In genomic region chr5:115266787-115267468, GRCm38 (mm10) we compare ENCODE assay signal across 12 mouse cellular contexts. TPM values are rescaled to one million over a fixed set of nuclear protein-coding genes. Genes with fewer than 3 reads are reported as not detected.
DNase-seq lines count a peak whose midpoint lies in the region; ATAC-seq and TF ChIP-seq lines count a peak whose summit lies in the region.
"Had no signal": no experiment of that assay in that cellular context is flagged by ENCODE, and none has a peak within 500 bp of the region (broad histone marks: within the 10 kb centered on the region; RNA-seq: fewer than 3 reads in every experiment).

No protein-coding gene starts in this region.

- peak overlapping the region; percentile 61 for H3K4me2 ChIP-seq in liver, embryonic 11.5 days
- no peak overlapping the region for H3K4me2 ChIP-seq in forebrain, postnatal 0 days (ENCODE audit: low read depth)
- H3K4me2 ChIP-seq: hindbrain, embryonic 14.5 days; midbrain, embryonic 13.5 days had no signal

- H3K27ac ChIP-seq in gastrocnemius, adult 2 months, result peak overlapping the region; percentile 91
- H3K27ac ChIP-seq in liver, embryonic 11.5 days (ENCODE audit: low read depth, low read length), result peak overlapping the region; percentile 97
- H3K27ac ChIP-seq in forebrain, postnatal 0 days (ENCODE audit: low read depth, low read length), result no peak overlapping the region
- H3K27ac ChIP-seq: hindbrain, embryonic 14.5 days; midbrain, embryonic 13.5 days had no signal

- no peak for DNase-seq in gastrocnemius, adult 2 months
- no peak for DNase-seq in gastrocnemius, postnatal 4 days (ENCODE audit: low spot score in 2 of 2)
- peak; percentile 31 for DNase-seq in testis, postnatal 14 days (ENCODE audit: low spot score)
- DNase-seq in testis, postnatal 10 days (ENCODE audit: low spot score), result no peak
- DNase-seq in liver, embryonic 11.5 days (ENCODE audit: low spot score), result no peak
- DNase-seq in MN1 (ENCODE audit: low spot score), result no peak
- DNase-seq in left cerebral cortex, postnatal 4 days, result no peak
- DNase-seq in forebrain, postnatal 0 days, result no peak
- DNase-seq: kidney, postnatal 25 days had no signal

- peak; percentile 89 for ATAC-seq in liver, embryonic 11.5 days (replicated peaks; ENCODE audit: low FRiP score)
- no peak for ATAC-seq in forebrain, postnatal 0 days
- ATAC-seq: midbrain, embryonic 13.5 days; Patski had no signal

- peaks cover 13% of the 10 kb centered on the region for H3K36me3 ChIP-seq in liver, embryonic 11.5 days (ENCODE audit: control insufficient read depth, insufficient read depth, low read length)
- H3K36me3 ChIP-seq in forebrain, postnatal 0 days (ENCODE audit: insufficient read depth), result peaks cover 15% of the 10 kb centered on the region

- H3K4me1 ChIP-seq in liver, embryonic 11.5 days (replicated peaks; ENCODE audit: control insufficient read depth, insufficient read depth, low read length), result peaks cover 64% of the 10 kb centered on the region
- H3K4me1 ChIP-seq in forebrain, postnatal 0 days (ENCODE audit: insufficient read depth), result peaks cover 18% of the 10 kb centered on the region

- TF ChIP-seq CTCF in gastrocnemius, adult 2 months (IDR thresholded peaks at IDR 0.05), result no peak
- no peak for TF ChIP-seq CTCF in forebrain, postnatal 0 days (IDR thresholded peaks at IDR 0.05; ENCODE audit: low read depth)

- H3K4me3 ChIP-seq in gastrocnemius, adult 2 months, result peak overlapping the region; percentile 36
- peak overlapping the region; percentile 28 for H3K4me3 ChIP-seq in liver, embryonic 11.5 days (ENCODE audit: low read depth, low read length)
- H3K4me3 ChIP-seq in forebrain, postnatal 0 days (ENCODE audit: low read depth, low read length), result no peak overlapping the region
- H3K4me3 ChIP-seq: midbrain, embryonic 13.5 days had no signal

- peak overlapping the region; percentile 39; the same call in 1 of the 2 replicates for H3K9ac ChIP-seq in liver, embryonic 11.5 days (ENCODE audit: low read depth, low read length)
- no peak overlapping the region for H3K9ac ChIP-seq in forebrain, postnatal 0 days
- H3K9ac ChIP-seq: hindbrain, embryonic 14.5 days; midbrain, embryonic 13.5 days had no signal

- 35% methylated on average over 8 of the region's 8 CpGs for WGBS in liver, embryonic 11.5 days
- WGBS in forebrain, postnatal 0 days, result 88% methylated on average over 8 of the region's 8 CpGs

- no peaks in the 10 kb centered on the region for H3K27me3 ChIP-seq in liver, embryonic 11.5 days (replicated peaks; ENCODE audit: control insufficient read depth, insufficient read depth, low read length)
- no peaks in the 10 kb centered on the region for H3K27me3 ChIP-seq in forebrain, postnatal 0 days (ENCODE audit: insufficient read depth, low read length)
- H3K27me3 ChIP-seq: midbrain, embryonic 13.5 days; Patski had no signal

- intact Hi-C loops in gastrocnemius, adult 2 months (cut with DNase I), result no loop called here
- intact Hi-C loops in left cerebral cortex, postnatal 4 days (cut with DNase I), result no loop called here

- no peaks in the 10 kb centered on the region for H3K9me3 ChIP-seq in liver, embryonic 11.5 days (ENCODE audit: control insufficient read depth, low read length)
- H3K9me3 ChIP-seq in forebrain, postnatal 0 days (ENCODE audit: low read length), result no peaks in the 10 kb centered on the region
- H3K9me3 ChIP-seq: midbrain, embryonic 13.5 days had no signal

RNA-seq across cellular contexts. Expression of gene Rnf10, which starts 5.8 kb away (rescaled TPM):
- 100 to 1,000 TPM; 269 to 274 TPM for total RNA-seq in gastrocnemius, adult 2 months (2021)
- total RNA-seq in gastrocnemius, postnatal 4 days (2021), result 100 to 1,000 TPM; 196 TPM
- polyA plus RNA-seq in liver, embryonic 11.5 days (2014; fragmentation: Nextera tagmentation; extraction: Ambion mirVana), result 72.2 and 76.8 TPM in 2 replicates
- total RNA-seq in left cerebral cortex, postnatal 4 days (2021), result 100 to 1,000 TPM; 262 to 280 TPM
- 91.4 and 106 TPM in 2 replicates for total RNA-seq in forebrain, postnatal 0 days (2014; rRNA removed)
- polyA plus RNA-seq in forebrain, postnatal 0 days (2015; fragmentation: Nextera tagmentation; extraction: Ambion mirVana), result 150 and 169 TPM in 2 replicates

RNA-seq across cellular contexts. Expression of gene Coq5, which starts 12.5 kb away (rescaled TPM):
- 100 to 1,000 TPM in 1 of 2 experiments, 10 to 100 TPM in 1; 63.8 to 112 TPM for total RNA-seq in gastrocnemius, adult 2 months (2021)
- total RNA-seq in gastrocnemius, postnatal 4 days (2021), result 10 to 100 TPM; 57.8 to 64.2 TPM
- 62.7 and 67.9 TPM in 2 replicates for polyA plus RNA-seq in liver, embryonic 11.5 days (2014; fragmentation: Nextera tagmentation; extraction: Ambion mirVana)
- 10 to 100 TPM; 29.7 to 33.8 TPM for total RNA-seq in left cerebral cortex, postnatal 4 days (2021)
- total RNA-seq in forebrain, postnatal 0 days (2014; rRNA removed), result 35.9 and 41.7 TPM in 2 replicates
- 40.7 and 45.2 TPM in 2 replicates for polyA plus RNA-seq in forebrain, postnatal 0 days (2015; fragmentation: Nextera tagmentation; extraction: Ambion mirVana)

RNA-seq across cellular contexts. Expression of gene Pop5, which starts 31.3 kb away (rescaled TPM):
- 10 to 100 TPM; 27.8 to 51.7 TPM for total RNA-seq in gastrocnemius, adult 2 months (2021)
- 10 to 100 TPM; 20.2 to 25.0 TPM for total RNA-seq in gastrocnemius, postnatal 4 days (2021)
- polyA plus RNA-seq in liver, embryonic 11.5 days (2014; fragmentation: Nextera tagmentation; extraction: Ambion mirVana), result 171 and 181 TPM in 2 replicates
- 10 to 100 TPM; 27.4 to 31.8 TPM for total RNA-seq in left cerebral cortex, postnatal 4 days (2021)
- total RNA-seq in forebrain, postnatal 0 days (2014; rRNA removed), result 32.8 and 40.8 TPM in 2 replicates
- polyA plus RNA-seq in forebrain, postnatal 0 days (2015; fragmentation: Nextera tagmentation; extraction: Ambion mirVana), result 85.9 and 96.6 TPM in 2 replicates

RNA-seq across cellular contexts. Expression of gene Dynll1, which starts 33.9 kb away (rescaled TPM):
- 100 to 1,000 TPM in 1 of 2 experiments, 10 to 100 TPM in 1; 48.4 to 115 TPM for total RNA-seq in gastrocnemius, adult 2 months (2021)
- total RNA-seq in gastrocnemius, postnatal 4 days (2021), result 100 to 1,000 TPM; 314 to 330 TPM
- 1,214 and 1,307 TPM in 2 replicates for polyA plus RNA-seq in liver, embryonic 11.5 days (2014; fragmentation: Nextera tagmentation; extraction: Ambion mirVana)
- total RNA-seq in left cerebral cortex, postnatal 4 days (2021), result 100 to 1,000 TPM; 678 to 766 TPM
- total RNA-seq in forebrain, postnatal 0 days (2014; rRNA removed), result 259 and 351 TPM in 2 replicates
- 1,192 and 1,422 TPM in 2 replicates for polyA plus RNA-seq in forebrain, postnatal 0 days (2015; fragmentation: Nextera tagmentation; extraction: Ambion mirVana)
